Mouse (Mus musculus): ENCODE data around the gene Slc38a3. TPM values are rescaled to one million over a fixed set of nuclear protein-coding genes. Genes with fewer than 3 reads are reported as not detected.

The Slc38a3 gene
- polyA plus RNA-seq, 1 experiment from 2014 or later: 30.4 TPM

GRCm38 (mm10) chr9:107629901-107630425 lies 39.4 kb downstream of the Slc38a3 start:
- 5% methylated on average over 14 of the region's 14 CpGs for WGBS
- peaks cover 82% of the 10 kb centered on the region for H3K4me1 ChIP-seq (replicated peaks; ENCODE audit: control insufficient read depth, insufficient read depth, low read length)
- H3K36me3 ChIP-seq (ENCODE audit: control insufficient read depth, insufficient read depth): no peaks in the 10 kb centered on the region
- ATAC-seq: no peak
- peak overlapping the region; percentile 31 for H3K9ac ChIP-seq (replicated peaks; ENCODE audit: low read depth, low read length)
- no peaks in the 10 kb centered on the region for H3K27me3 ChIP-seq (replicated peaks; ENCODE audit: control insufficient read depth, insufficient read depth, low read length)
- H3K4me3 ChIP-seq (replicated peaks; ENCODE audit: low read length): 0 out of 2 replicates have a peak overlapping the region, but pooled peaks have one; percentile 1
- no peaks in the 10 kb centered on the region for H3K9me3 ChIP-seq (ENCODE audit: control insufficient read depth, low read length)
- peak overlapping the region; percentile 31 for H3K4me2 ChIP-seq (ENCODE audit: low read length)
- peak overlapping the region; percentile 88 for H3K27ac ChIP-seq (ENCODE audit: low read length)

GRCm38 (mm10) chr9:107629411-107629730 lies 40.0 kb downstream of the Slc38a3 start:
- peak overlapping the region; percentile 88 for H3K27ac ChIP-seq (ENCODE audit: low read length)
- no peak overlapping the region for H3K4me3 ChIP-seq (replicated peaks; ENCODE audit: low read length)
- WGBS: 29% methylated on average over 4 of the region's 4 CpGs
- H3K27me3 ChIP-seq (replicated peaks; ENCODE audit: control insufficient read depth, insufficient read depth, low read length): no peaks in the 10 kb centered on the region
- peaks cover 78% of the 10 kb centered on the region for H3K4me1 ChIP-seq (replicated peaks; ENCODE audit: control insufficient read depth, insufficient read depth, low read length)
- ATAC-seq: no peak
- H3K9me3 ChIP-seq (ENCODE audit: control insufficient read depth, low read length): no peaks in the 10 kb centered on the region
- peak overlapping the region; percentile 20; the same call in 1 of the 2 replicates for H3K9ac ChIP-seq (replicated peaks; ENCODE audit: low read depth, low read length)
- H3K36me3 ChIP-seq (ENCODE audit: control insufficient read depth, insufficient read depth): no peaks in the 10 kb centered on the region
- 0 out of 2 replicates have a peak overlapping the region, but pooled peaks have one; percentile 2 for H3K4me2 ChIP-seq (ENCODE audit: low read length)

GRCm38 (mm10) chr9:107628721-107629410 lies 40.5 kb downstream of the Slc38a3 start:
- WGBS: 34% methylated on average over 14 of the region's 15 CpGs
- no peak overlapping the region for H3K4me3 ChIP-seq (replicated peaks; ENCODE audit: low read length)

GRCm38 (mm10) chr9:107627387-107628255 lies 41.7 kb downstream of the Slc38a3 start:
- Histone ChIP-seq H3K4me3 (replicated peaks; ENCODE audit: low read length) (no peak overlapping the region), H3K4me1 (replicated peaks; ENCODE audit: control insufficient read depth, insufficient read depth, low read length) (peaks cover 70% of the 10 kb centered on the region), H3K27me3 (replicated peaks; ENCODE audit: control insufficient read depth, insufficient read depth, low read length) (no peaks in the 10 kb centered on the region), H3K36me3 (ENCODE audit: control insufficient read depth, insufficient read depth) (no peaks in the 10 kb centered on the region), H3K27ac (ENCODE audit: low read length) (peak overlapping the region; percentile 92), H3K4me2 (ENCODE audit: low read length) (peak overlapping the region; percentile 25), H3K9ac (replicated peaks; ENCODE audit: low read depth, low read length) (peak overlapping the region; percentile 56), H3K9me3 (ENCODE audit: control insufficient read depth, low read length) (no peaks in the 10 kb centered on the region)
- WGBS: 12% methylated on average over 20 of the region's 20 CpGs
- no peak for ATAC-seq

More at GRCm38 (mm10) chr9:107628721-107629410, 40.5 kb downstream of the Slc38a3 start:
- Histone ChIP-seq H3K4me2 (ENCODE audit: low read length) (0 out of 2 replicates have a peak overlapping the region, but pooled peaks have one; percentile 2), H3K9ac (replicated peaks; ENCODE audit: low read depth, low read length) (peak overlapping the region; percentile 20), H3K36me3 (ENCODE audit: control insufficient read depth, insufficient read depth) (no peaks in the 10 kb centered on the region), H3K9me3 (ENCODE audit: control insufficient read depth, low read length) (no peaks in the 10 kb centered on the region), H3K4me1 (replicated peaks; ENCODE audit: control insufficient read depth, insufficient read depth, low read length) (peaks cover 76% of the 10 kb centered on the region), H3K27me3 (replicated peaks; ENCODE audit: control insufficient read depth, insufficient read depth, low read length) (no peaks in the 10 kb centered on the region), H3K27ac (ENCODE audit: low read length) (peak overlapping the region; percentile 92)
- ATAC-seq: no peak

DNA sequence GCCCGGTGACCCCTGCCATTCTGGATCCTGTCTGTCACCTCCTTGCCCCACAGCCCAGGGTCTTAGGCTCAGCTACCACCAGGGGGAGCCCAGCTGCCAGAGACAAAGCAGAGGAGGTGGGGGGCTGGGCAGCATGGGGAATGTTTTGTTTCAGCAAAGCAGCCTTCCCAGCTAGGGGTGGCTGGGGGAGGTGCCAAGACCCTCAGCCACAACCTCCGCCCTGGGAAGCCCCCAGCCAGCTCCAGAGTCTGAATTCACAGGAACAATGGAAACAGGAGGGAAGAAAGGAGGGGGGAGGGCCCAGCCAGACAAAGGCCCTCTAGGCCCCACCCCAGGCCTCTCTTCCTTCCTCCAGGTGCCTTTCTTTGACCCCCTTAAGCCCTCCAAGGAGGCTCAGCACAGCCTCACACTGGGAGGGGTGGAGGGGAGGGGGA lies 42.5 kb downstream of the Slc38a3 start:
- Histone ChIP-seq H3K4me1 (replicated peaks; ENCODE audit: control insufficient read depth, insufficient read depth, low read length) (peaks cover 62% of the 10 kb centered on the region), H3K36me3 (ENCODE audit: control insufficient read depth, insufficient read depth) (no peaks in the 10 kb centered on the region), H3K4me3 (replicated peaks; ENCODE audit: low read length) (peak overlapping the region; percentile 14; the same call in 1 of the 2 replicates), H3K9me3 (ENCODE audit: control insufficient read depth, low read length) (no peaks in the 10 kb centered on the region), H3K4me2 (ENCODE audit: low read length) (peak overlapping the region; percentile 25), H3K9ac (replicated peaks; ENCODE audit: low read depth, low read length) (peak overlapping the region; percentile 56), H3K27me3 (replicated peaks; ENCODE audit: control insufficient read depth, insufficient read depth, low read length) (no peaks in the 10 kb centered on the region), H3K27ac (ENCODE audit: low read length) (peak overlapping the region; percentile 92)
- peak; percentile 73 for ATAC-seq
- WGBS: 0% methylated on average over 2 of the region's 2 CpGs

- Histone ChIP-seq H3K27me3 (replicated peaks; ENCODE audit: control insufficient read depth, insufficient read depth, low read length) (no peaks in the 10 kb centered on the region), H3K36me3 (ENCODE audit: control insufficient read depth, insufficient read depth) (no peaks in the 10 kb centered on the region), H3K4me3 (replicated peaks; ENCODE audit: low read length) (peak overlapping the region; percentile 14; the same call in 1 of the 2 replicates), H3K9ac (replicated peaks; ENCODE audit: low read depth, low read length) (peak overlapping the region; percentile 56), H3K9me3 (ENCODE audit: control insufficient read depth, low read length) (no peaks in the 10 kb centered on the region), H3K4me1 (replicated peaks; ENCODE audit: control insufficient read depth, insufficient read depth, low read length) (peaks cover 57% of the 10 kb centered on the region), H3K4me2 (ENCODE audit: low read length) (peak overlapping the region; percentile 25), H3K27ac (ENCODE audit: low read length) (peak overlapping the region; percentile 92)
- 29% methylated on average over 13 of the region's 15 CpGs for WGBS
- peak; percentile 59 for ATAC-seq
Observed at GRCm38 (mm10) chr9:107626158-107626843, 43.0 kb downstream of the Slc38a3 start.

DNA sequence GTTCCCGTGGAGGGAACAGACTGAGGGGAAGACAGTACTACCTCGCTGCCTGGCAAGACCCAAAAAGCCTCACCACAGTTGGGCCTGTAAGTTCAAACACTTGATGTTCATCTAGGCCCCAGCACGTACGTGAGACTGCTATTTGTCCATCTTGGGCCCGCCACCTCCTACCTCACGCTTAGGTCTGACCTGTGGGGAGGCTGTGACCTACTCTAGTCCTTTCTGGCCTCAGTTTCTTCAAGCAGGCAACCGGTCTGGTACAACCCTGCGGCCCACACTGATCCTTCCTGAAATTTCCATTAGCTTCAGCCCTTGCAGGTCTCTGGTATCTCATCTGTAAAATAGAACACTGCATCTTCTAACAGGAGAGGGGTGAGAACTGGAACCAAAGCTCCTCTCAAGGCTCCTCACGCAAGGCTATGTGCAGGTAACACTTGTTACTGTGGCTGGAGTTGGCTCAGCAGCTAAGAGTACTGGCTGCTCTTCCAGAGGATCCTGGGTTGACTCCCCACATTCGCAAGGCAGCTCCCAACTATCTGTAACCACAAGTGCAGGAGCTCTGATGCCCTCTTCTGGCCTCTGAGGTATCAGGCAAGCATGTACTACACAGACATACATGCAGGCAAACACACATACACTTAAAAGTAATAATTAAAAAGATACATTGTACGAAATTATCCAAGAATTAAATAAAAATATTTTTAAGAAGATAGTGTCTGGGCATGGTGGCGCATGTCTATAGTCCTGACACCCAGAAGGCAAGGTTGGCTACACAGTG lies 43.8 kb downstream of the Slc38a3 start:
- WGBS: 81% methylated on average over 12 of the region's 12 CpGs
- H3K9ac ChIP-seq (replicated peaks; ENCODE audit: low read depth, low read length): no peak overlapping the region
- H3K4me2 ChIP-seq (ENCODE audit: low read length): no peak overlapping the region
- H3K36me3 ChIP-seq (ENCODE audit: control insufficient read depth, insufficient read depth): no peaks in the 10 kb centered on the region
- no peaks in the 10 kb centered on the region for H3K27me3 ChIP-seq (replicated peaks; ENCODE audit: control insufficient read depth, insufficient read depth, low read length)
- H3K4me3 ChIP-seq (replicated peaks; ENCODE audit: low read length): no peak overlapping the region
- H3K27ac ChIP-seq (ENCODE audit: low read length): peak overlapping the region; percentile 92
- no peak for ATAC-seq
- H3K4me1 ChIP-seq (replicated peaks; ENCODE audit: control insufficient read depth, insufficient read depth, low read length): peaks cover 49% of the 10 kb centered on the region
- no peaks in the 10 kb centered on the region for H3K9me3 ChIP-seq (ENCODE audit: control insufficient read depth, low read length)

DNA sequence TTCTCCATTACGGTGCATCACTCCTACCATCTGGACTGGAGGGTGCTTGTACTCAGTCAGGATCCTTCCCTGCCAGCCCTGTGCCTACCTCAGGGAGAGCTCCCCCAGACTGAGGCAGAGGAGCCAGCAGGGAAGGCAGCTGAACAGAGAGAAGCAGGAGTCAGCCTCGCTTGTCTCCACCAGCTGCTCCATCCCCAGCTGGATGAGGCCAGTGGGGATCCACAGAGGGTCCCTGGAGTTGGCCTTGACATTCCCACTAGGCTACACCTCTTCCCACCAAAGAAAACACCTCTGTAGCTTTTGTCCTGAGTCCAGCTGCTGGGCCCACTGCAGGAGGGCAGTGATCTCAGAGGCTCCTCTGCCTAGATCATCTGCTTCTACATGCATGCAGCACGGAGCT lies 44.4 kb downstream of the Slc38a3 start:
- 87% methylated on average over 3 of the region's 3 CpGs for WGBS
- Histone ChIP-seq H3K4me1 (replicated peaks; ENCODE audit: control insufficient read depth, insufficient read depth, low read length) (peaks cover 43% of the 10 kb centered on the region), H3K9ac (replicated peaks; ENCODE audit: low read depth, low read length) (no peak overlapping the region)

More for the DNA sequence above, 44.4 kb downstream of the Slc38a3 start:
- H3K9me3 ChIP-seq (ENCODE audit: control insufficient read depth, low read length): no peaks in the 10 kb centered on the region
- no peaks in the 10 kb centered on the region for H3K36me3 ChIP-seq (ENCODE audit: control insufficient read depth, insufficient read depth)
- no peak overlapping the region for H3K4me2 ChIP-seq (ENCODE audit: low read length)
- ATAC-seq: no peak
- no peak overlapping the region for H3K4me3 ChIP-seq (replicated peaks; ENCODE audit: low read length)
- H3K27ac ChIP-seq (ENCODE audit: low read length): no peak overlapping the region
- H3K27me3 ChIP-seq (replicated peaks; ENCODE audit: control insufficient read depth, insufficient read depth, low read length): no peaks in the 10 kb centered on the region

Data from forebrain, embryonic 16.5 days (tissue).